Mouse (Mus musculus) gastrocnemius, postnatal 25 days (tissue): Measurements from ENCODE around the gene Rft1. TPM values are rescaled to one million over a fixed set of nuclear protein-coding genes. Genes with fewer than 3 reads are reported as not detected.
A peak's percentile ranks its signal among the peaks of the same experiment; 100 is the strongest.

ENCODE experiments used
- DNase-seq: peaks from one replicate; pipeline ENCODE4 v3.0.0; 2022
- long read RNA-seq, 2 experiments: library from polyadenylated mRNA; stranded (forward); transcript quantifications; one replicate each; pipeline ENCODE4 v2.0.0; 2021
- total RNA-seq, 2 experiments: library from RNA; stranded (reverse); gene quantifications; 1 replicate in 1 of 2; 2 replicates in 1 of 2; pipeline ENCODE4 v1.2.3; 2021

Gene Rft1
- total RNA-seq, result 1 to 10 TPM; 4.4 TPM
- long read RNA-seq, experiment 1, partial matches to known transcripts, result 0 of 5 reads
- long read RNA-seq, experiment 1, other reads (novel, unspliced or antisense), result 1 of 5 reads
- long read RNA-seq, experiment 2, partial matches to known transcripts, result 0 of 9 reads
- long read RNA-seq, experiment 2, other reads (novel, unspliced or antisense), result 4 of 9 reads

- peak; percentile 96 for DNase-seq
These were observed at the start of gene Rft1 for GRCm38 (mm10) chr14:30653943-30654659. TSS of gene Rft1 (plus strand) at chr14:30654360.

GRCm38 (mm10) chr14:30606817-30607216, 47.3 kb upstream of the Rft1 start:
- DNase-seq, result no peak

- DNase-seq, result no peak
These were observed 46.5 kb upstream of the Rft1 start for GRCm38 (mm10) chr14:30607696-30608095.

GRCm38 (mm10) chr14:30608176-30608575, 46.0 kb upstream of the Rft1 start:
- no peak for DNase-seq

GRCm38 (mm10) chr14:30609499-30609898, 44.7 kb upstream of the Rft1 start:
- no peak for DNase-seq

GRCm38 (mm10) chr14:30610304-30610703, 43.9 kb upstream of the Rft1 start:
- DNase-seq, result no peak

- DNase-seq, result no peak
These were observed 43.2 kb upstream of the Rft1 start for GRCm38 (mm10) chr14:30610940-30611339.

- DNase-seq, result peak; percentile 70
These were observed 41.6 kb upstream of the Rft1 start for GRCm38 (mm10) chr14:30612523-30612922.

GRCm38 (mm10) chr14:30612962-30613715, 41.0 kb upstream of the Rft1 start:
- DNase-seq, result no peak

- no peak for DNase-seq
These were observed 37.4 kb upstream of the Rft1 start for GRCm38 (mm10) chr14:30616751-30617150.

- no peak for DNase-seq
These were observed 35.3 kb upstream of the Rft1 start for GRCm38 (mm10) chr14:30618746-30619275.

GRCm38 (mm10) chr14:30619982-30620578, 34.1 kb upstream of the Rft1 start:
- DNase-seq, result no peak

- DNase-seq, result no peak
These were observed 32.0 kb upstream of the Rft1 start for GRCm38 (mm10) chr14:30622130-30622529.

- no peak for DNase-seq
These were observed 31.6 kb upstream of the Rft1 start for GRCm38 (mm10) chr14:30622556-30622955.

- DNase-seq, result no peak
These were observed 29.9 kb upstream of the Rft1 start for GRCm38 (mm10) chr14:30624277-30624721.

- peak; percentile 47 for DNase-seq
These were observed 28.9 kb upstream of the Rft1 start for GRCm38 (mm10) chr14:30625131-30625807.

GRCm38 (mm10) chr14:30625856-30626726, 28.1 kb upstream of the Rft1 start, which contains the start of gene Prkcd:
TSS of gene Prkcd (minus strand) at chr14:30626210.
- DNase-seq, result peak; percentile 87

GRCm38 (mm10) chr14:30626756-30627742, 27.1 kb upstream of the Rft1 start:
- DNase-seq, result no peak

- no peak for DNase-seq
These were observed 25.9 kb upstream of the Rft1 start for GRCm38 (mm10) chr14:30628235-30628634.
